Mouse (Mus musculus) colon, adult 2 months (tissue): ENCODE data around the gene Pdap1. TPM values are rescaled to one million over a fixed set of nuclear protein-coding genes. Genes with fewer than 3 reads are reported as not detected.

Source experiments
- polyA plus RNA-seq: library from polyadenylated mRNA; depleted of rRNA; stranded (reverse); fragments of >200 nt; gene quantifications from 2 replicates; pipeline ENCODE4 v1.2.3, GENCODE M21; 2012; rRNA removed

The Pdap1 gene
- 19.0 and 22.0 TPM in 2 replicates for polyA plus RNA-seq

GRCm38 (mm10) chr5:145139571-145140519 is at the start of gene Pdap1, which contains the start of gene Bud31:
Gene Pdap1 (minus strand): TSS chr5:145140238.
Gene Bud31 (plus strand): TSS chr5:145140362.

GRCm38 (mm10) chr5:145166536-145167305 is 26.7 kb upstream of the Pdap1 start, which contains the start of the genes Ptcd1 and Cpsf4:
Gene Ptcd1 (minus strand): TSS chr5:145167108.
Gene Cpsf4 (plus strand): TSS chr5:145167213.

GRCm38 (mm10) chr5:145114071-145114605 is 25.9 kb downstream of the Pdap1 start, which contains the start of gene Arpc1b:
Gene Arpc1b (plus strand): TSS chr5:145114215.

GRCm38 (mm10) chr5:145083632-145084451 is 56.2 kb downstream of the Pdap1 start, which contains the start of the genes Arpc1a and Kpna7:
Gene Arpc1a (plus strand): TSS chr5:145083830.
Gene Kpna7 (minus strand): TSS chr5:145084030.

Other genes starting within 250 kb of the Pdap1 start
- 20.6 and 23.6 TPM in 2 replicates for gene Smurf1, start 174.4 kb downstream of the Pdap1 start, polyA plus RNA-seq
- not detected in 2 replicates for gene Gm4871, start 107.5 kb downstream of the Pdap1 start, polyA plus RNA-seq
- not detected in 2 replicates for gene 1700018F24Rik, start 97.2 kb downstream of the Pdap1 start, polyA plus RNA-seq
- 97.8 and 103 TPM in 2 replicates for gene Arpc1a, start 56.4 kb downstream of the Pdap1 start, polyA plus RNA-seq
- not detected in 2 replicates for gene Kpna7, start 56.2 kb downstream of the Pdap1 start, polyA plus RNA-seq
- 959 and 1,102 TPM in 2 replicates for gene Arpc1b, start 26.0 kb downstream of the Pdap1 start, polyA plus RNA-seq
- gene Bud31, start 124 bp upstream of the Pdap1 start, polyA plus RNA-seq, result 35.8 and 40.5 TPM in 2 replicates
- 11.1 and 13.6 TPM in 2 replicates for gene Ptcd1, start 26.9 kb upstream of the Pdap1 start, polyA plus RNA-seq
- 24.1 and 24.8 TPM in 2 replicates for gene Cpsf4, start 27.0 kb upstream of the Pdap1 start, polyA plus RNA-seq
- 162 and 166 TPM in 2 replicates for gene Atp5j2, start 51.8 kb upstream of the Pdap1 start, polyA plus RNA-seq
- gene Zkscan14, start 61.6 kb upstream of the Pdap1 start, polyA plus RNA-seq, result 2.6 and 2.8 TPM in 2 replicates
- gene Zkscan5, start 64.3 kb upstream of the Pdap1 start, polyA plus RNA-seq, result 3.8 and 4.0 TPM in 2 replicates
- 7.7 and 9.9 TPM in 2 replicates for gene Zfp655, start 91.5 kb upstream of the Pdap1 start, polyA plus RNA-seq
- 18.9 and 19.1 TPM in 2 replicates for gene Zscan25, start 140.3 kb upstream of the Pdap1 start, polyA plus RNA-seq
- not detected in 2 replicates for gene Cyp3a57, start 205.0 kb upstream of the Pdap1 start, polyA plus RNA-seq